Mouse (Mus musculus) CH12F3 (cell line): ENCODE results near the gene Lrrc45.
"Not testable (repeated sequence)": the region's sequence is repeated elsewhere in the genome, so short reads cannot be mapped to it uniquely, and the experiment has no call there.

Source experiments
- in situ Hi-C: fragments of 300-500 bp; cut with MboI; formaldehyde crosslinking; loops from 2 replicates; pipeline ENCODE4 v1.14.3; 2020; ENCODE audit warnings: low sequenced_read_pairs

Lrrc45 gene

DNA sequence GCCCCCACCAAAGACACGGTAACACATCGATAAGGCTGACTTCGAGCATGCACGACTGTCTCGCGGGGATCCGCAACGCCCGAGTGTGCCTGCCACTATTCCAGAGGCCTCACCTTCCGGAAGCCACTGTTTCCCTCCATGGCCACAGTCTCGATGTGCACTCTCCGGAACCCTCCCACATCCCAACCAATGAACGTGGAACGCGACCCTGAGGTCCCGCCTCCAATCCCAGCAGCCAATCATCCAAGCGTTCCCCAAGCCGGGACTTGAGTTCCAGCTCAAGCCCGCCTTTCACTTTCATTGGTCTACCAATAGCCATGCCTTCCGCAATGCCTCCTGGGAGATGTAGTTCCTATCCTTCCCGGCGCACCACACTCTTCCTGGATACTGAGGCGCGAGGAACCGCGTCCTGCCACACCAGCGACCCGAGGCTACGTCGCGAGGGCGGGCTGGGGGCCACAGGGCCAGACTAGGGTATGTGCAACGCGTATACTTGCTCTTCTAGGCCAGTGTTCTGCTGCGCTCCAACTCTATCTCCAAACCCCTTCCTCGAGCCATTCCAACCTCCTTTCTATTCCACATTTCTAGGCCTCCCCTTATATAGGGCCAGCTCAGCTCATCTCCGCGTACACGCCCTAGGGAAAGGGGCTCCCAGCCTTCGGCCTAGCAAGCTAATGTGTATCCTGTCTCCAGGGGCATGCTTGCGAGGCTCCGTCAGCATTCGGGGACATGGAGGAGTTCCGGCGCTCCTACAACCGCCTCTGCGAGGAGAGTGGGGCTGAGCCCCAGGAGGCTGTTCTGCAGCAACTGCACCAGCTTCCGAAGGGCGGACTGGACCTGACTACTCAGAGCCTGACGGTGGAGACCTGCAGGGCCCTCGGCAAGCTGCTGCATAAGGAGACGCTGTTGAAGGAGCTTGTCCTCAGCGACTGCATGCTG lies at the start of gene Lrrc45, which contains the start of gene Cenpx:
Gene Lrrc45, plus strand, starts transcription at position 346 of the 939 bp plus-strand sequence.
Gene Cenpx, minus strand, starts transcription at position 159 of the 939 bp plus-strand sequence.
- in situ Hi-C loops: no loop called here

DNA sequence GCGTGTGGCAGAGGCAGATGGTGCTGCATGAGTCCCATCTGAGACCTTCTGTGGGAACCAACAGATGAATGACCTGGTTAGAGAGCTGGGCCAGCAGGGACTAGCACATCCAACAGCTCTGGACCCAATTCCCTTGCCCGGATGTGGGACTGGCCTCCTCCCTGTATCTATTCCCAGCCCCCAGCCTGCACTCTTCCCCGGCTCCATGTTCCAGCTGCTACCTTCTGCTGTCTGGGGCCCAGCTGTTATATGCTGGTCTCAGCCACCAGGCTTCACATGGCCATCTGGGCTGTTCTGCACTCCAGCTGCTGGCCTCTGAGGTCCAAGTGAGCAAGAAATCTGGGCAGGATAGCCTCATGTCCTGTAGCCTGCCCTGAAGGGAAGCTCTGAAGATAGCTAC lies 48.3 kb upstream of the Lrrc45 start:
- in situ Hi-C loops: no loop called here

DNA sequence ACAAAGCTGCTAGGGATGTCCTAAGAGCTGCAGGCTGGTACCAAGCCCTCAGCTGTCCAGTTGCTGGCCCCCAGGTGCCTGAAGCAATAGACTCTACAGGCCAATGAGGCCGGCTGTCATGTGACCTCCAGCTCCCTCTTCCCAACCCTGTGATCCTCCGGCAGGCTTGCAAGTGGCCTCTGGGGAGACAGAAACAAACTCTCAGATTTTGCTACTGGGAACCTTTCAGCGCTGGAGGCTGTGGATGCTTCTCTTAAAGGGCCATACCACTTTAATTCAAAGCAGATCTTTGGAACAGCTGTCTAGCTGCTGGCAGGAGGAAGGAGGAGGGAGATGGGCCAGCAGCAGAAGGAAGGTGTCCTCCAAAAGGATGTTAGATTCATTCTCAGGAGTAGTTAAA lies 47.1 kb upstream of the Lrrc45 start:
- in situ Hi-C loops: no loop called here

DNA sequence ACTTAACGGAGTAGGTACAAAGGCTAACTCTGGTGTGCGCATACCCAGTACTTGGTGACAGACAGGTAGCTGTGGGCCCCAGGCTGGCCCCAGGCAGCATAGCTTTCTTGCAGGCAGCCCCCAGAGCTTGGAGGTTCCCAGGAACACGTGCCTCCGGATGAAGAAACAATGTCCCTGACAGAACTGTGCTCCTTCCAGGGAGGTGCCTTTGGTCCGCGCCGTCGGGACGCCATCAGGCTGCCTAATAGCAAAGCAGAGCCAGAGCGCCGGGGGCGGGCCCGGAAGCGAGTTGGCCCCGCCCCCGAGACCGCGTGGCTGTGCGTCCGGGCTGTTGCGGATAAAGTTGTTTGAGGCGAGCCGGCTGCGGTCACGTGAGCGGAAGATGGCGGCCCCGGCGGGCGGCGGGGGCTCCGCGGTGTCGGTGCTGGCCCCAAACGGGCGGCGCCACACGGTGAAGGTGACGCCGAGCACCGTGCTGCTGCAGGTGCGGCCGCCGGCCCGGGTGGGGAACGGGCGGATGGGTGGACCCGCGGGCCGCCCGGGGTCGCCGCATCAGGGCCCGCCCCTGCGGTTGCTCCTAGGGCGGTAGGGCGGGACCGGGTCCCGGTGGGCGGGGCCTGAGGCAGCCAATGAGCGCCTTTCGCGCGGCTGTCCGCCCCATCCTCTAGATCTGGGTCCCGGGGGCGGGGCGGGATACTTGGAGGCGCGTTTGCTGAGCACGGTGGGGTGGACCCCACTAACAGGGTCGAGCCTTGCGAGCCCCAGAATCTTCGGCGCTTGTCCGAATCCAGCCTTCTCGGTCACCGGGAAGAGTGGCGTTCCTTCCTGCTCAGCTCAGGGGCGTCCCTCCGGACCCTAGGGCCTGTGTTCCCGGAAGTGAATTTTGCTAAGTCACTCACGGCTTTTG lies 40.8 kb upstream of the Lrrc45 start, which contains the start of gene Aspscr1:
Gene Aspscr1, plus strand, starts transcription at position 287 of the 907 bp plus-strand sequence.
- in situ Hi-C loops: no loop called here

DNA sequence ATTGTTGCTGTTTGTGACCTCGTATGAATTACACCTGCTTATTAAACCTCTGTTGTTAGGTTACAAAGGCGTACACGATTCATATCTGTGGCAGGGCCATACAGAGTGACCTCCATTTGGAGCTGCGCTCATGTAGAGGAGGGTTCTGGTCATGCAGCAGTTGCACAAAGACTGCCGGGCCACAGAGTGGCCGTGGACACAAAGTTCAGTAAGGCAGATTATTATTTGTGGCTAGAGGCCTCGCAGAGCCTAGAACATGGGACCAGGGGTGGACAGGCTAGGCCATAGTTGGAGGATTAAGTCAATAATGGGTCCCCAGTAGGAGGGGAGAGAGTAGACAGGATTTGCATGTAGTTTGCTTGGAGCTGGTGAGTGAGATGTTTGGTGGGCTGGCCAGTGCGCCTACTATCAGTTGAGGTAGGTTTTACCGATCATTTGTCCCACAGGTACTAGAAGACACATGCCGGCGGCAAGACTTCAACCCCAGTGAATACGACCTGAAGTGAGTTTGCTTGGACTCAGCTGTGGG lies 40.1 kb upstream of the Lrrc45 start:
- in situ Hi-C loops: no loop called here

DNA sequence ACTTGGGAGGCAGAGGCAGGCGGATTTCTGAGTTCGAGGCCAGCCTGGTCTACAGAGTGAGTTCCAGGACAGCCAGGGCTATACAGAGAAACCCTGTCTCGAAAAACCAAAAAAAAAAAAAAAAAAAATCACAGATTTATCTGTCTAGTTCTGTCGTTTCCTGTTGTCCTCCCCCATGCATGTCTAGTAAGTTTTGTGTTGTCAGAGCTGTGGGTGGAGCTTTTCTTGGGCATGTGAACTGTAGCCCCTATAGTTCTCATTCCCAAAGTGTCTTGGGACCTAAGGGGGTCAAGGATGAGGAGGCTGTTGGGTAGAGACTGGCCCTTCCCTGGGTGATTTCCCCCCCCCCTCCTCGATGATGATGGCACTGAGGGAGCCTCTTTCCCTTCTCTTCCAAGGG lies 37.9 kb upstream of the Lrrc45 start:
- in situ Hi-C loops: not testable (repeated sequence)

DNA sequence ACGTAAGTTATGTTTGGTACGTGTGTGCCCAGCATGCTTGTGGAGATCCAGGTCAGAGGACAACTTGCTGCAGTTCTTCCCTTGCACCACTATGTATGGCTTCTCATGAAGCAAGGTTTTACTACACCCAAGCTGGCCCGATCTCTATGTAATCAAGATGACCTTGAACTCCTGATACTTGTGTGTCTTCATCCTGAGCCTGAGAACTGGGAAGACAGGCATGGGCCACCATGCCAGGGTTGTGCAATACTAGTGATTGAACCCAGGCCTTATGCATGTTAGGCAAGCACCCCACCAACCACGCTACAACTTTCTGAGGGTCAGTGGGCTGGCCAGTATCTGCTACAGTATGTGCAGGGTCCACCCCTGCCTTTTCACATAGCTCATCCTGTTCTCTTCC lies 36.8 kb upstream of the Lrrc45 start:
- in situ Hi-C loops: no loop called here

DNA sequence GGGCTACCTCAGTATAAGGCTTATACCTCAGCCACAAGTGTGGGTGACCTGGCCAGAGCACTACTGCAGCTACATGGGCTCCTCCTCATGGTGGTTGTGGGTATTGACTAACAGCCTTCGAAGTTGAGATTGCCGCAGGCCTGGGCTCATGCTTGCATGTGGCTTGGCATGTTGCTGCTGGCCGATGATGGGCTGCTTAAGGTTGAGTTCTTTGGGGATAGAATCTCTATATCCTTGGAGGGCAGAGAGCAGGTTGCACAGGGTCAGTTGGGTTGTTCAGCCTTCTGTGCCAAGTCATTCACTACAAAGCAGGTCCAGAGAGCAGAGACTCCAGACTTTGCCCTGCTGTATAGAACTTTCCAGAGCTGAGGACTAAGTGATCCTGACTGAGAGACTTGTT lies 33.8 kb upstream of the Lrrc45 start:
- in situ Hi-C loops: no loop called here

DNA sequence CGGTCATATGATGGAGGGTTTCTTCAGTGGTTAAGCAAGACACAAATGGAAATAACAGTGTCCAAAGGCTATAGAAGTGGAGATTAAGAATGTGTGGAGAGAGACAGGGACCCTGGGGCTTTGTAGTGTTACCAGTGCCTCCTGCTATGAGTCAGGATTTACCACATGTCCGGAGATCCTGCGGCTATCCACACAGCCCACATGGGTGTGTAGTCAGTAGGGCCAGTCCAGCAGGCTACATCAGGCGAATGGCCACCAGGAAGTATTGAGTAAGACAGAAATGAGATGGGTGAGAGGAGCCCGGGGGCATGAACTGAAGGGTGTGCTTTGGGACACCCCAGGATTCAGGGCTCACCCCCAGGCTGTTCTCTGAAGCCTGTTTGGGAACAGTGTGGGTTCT lies 31.0 kb upstream of the Lrrc45 start:
- in situ Hi-C loops: no loop called here

DNA sequence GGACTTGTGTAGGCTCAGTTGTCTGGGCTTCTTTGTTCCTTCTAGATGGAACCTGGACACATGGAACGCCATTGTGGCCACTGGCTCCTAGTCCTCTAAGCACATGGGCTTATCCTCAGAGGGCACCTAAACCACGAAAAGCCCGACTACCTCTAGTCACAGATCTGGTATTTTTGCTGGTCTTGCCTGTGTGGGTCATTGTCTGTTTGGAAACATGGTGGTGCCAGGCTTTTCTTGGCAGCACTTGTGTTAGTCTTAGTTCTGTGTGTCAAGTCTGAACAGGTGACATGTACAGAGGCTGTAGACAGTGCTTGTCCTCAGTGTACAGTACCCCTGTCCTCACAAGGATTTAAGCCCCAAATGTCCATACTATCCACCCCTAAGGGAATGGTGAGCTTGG lies 30.2 kb upstream of the Lrrc45 start:
- in situ Hi-C loops: no loop called here

DNA sequence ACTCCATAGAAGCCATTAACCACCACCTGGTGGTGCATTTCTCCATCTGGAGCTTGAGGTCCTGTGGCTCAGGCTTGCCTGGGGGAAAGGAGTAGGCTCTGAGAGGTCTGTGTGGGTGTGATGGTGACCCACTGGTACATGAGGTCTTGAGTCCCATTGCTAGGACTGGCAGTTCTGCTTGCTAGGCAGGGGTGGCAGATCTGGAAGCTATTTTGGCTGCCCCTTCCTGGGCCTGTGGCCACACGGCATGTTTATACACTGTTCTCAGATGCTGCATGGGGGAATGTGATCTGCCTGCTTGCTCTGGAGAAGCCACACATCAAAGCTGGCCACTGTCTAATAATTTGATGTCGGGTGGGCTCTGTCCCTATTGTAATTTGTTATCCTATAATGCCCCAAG lies 29.6 kb upstream of the Lrrc45 start:
- in situ Hi-C loops: no loop called here

DNA sequence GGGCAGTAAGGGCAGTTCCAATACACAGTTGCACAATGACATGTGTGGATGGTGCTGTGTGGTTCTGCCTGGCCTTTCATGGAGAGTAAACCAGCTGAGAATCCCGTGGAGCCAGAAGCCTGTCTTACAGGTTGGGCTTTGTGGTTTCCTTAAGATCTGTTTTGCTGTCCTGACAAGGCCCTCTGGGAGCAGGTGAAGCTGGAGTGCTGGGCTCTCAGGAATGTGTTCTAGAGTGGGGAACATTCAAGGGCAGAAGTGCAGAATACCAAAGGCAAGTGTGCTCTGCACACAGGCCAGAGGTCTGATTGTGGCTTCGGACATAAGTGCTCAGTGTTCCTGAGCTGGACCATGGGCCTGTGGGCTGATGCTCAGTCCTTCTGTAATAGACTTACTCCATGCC lies 29.1 kb upstream of the Lrrc45 start:
- in situ Hi-C loops: no loop called here

DNA sequence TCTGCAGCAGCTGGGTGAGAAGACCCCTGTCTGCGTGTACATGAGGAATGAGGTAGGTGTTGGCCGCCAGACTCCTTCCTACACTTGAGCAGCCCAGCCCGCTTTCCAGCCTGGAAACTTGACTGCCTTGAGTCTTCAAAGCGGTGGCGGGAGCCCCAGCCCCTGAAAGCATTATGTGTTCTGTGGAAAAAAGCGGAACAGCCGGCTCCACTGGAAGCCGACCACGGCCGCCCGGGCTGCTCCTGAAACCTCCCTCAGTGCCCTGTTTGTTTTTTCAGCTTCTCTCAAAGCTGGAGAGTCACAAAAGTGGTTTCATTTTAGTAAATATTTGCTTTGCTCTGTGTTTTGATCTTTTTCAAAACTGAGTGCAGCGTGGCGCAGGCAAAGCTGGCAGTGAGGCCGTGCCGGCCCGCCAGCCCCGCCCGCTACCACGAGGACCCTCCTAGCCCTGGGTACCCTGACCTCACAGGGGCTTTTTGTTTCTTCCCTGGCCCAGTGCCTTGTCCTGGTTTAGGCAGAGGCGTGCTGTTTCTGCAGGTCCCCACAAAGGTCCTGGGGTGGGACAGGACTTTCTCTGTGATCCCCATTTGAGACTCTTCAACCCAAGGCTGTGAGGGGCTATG lies 27.0 kb upstream of the Lrrc45 start:
- in situ Hi-C loops: no loop called here

DNA sequence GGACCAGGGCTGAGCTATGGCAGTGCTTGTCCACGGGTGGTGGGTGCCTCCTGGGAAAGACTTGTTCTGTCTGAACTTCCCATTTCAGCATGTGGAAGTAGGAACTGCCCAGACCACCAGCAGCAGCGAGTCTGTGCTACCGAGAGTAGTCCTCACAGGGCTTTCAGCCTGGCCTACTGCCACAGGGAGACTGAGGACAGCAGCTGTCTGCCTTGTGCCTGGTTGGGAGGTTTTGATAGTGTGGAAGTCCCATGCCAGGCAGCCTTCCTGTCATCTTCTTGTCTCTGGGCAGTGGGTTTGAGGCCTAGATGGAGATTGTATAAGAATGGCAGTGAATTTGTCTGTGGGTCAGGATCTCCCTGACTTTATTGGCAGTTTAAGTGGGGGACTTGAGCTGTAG lies 24.4 kb upstream of the Lrrc45 start:
- in situ Hi-C loops: no loop called here

DNA sequence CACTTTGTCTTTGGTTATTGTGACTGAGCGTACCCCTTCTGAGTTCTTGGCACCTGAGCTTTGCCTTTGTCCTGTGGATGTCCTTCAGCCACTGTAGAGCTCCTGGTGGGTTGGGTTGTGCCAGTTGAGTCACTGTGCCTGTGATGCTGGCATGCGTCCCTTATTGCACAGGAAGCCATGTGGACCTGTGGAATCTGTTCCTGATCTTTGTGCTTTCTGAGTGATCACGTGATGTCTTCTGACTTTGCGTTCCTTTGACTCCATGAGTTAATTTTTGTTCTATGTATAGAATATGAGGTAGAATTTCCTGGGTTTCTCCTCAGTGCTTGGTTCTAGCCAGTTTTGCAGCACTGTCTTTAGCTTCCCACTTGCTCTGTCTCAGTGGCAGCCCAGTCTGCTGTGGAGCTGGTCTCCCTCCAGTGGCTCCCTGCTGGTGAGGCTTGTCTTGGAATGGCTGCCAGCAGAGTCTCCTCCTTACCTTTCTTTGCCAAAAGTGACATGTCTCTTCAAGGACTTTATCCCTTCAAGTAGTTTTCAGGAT lies 21.2 kb upstream of the Lrrc45 start:
- in situ Hi-C loops: no loop called here

DNA sequence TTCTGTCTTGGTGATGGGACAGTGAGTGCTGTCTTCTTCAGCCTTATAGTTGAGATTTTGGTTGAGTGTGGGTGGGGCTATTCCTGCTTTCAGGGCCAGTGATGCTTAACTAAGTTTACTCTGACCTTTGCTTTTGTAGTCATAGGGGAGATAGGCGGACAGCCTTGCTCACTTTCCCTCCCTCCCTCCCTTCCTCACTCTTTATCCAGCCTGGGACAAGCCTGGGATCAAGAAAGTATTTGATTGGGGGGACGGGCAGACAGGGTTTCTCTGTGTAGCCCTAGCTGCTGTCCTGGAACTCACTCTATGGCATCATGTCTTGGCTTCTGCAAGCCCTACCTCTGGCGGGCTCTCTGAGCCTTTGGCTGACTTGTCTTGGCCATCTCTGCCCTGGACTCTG lies 20.3 kb upstream of the Lrrc45 start:
- in situ Hi-C loops: no loop called here

DNA sequence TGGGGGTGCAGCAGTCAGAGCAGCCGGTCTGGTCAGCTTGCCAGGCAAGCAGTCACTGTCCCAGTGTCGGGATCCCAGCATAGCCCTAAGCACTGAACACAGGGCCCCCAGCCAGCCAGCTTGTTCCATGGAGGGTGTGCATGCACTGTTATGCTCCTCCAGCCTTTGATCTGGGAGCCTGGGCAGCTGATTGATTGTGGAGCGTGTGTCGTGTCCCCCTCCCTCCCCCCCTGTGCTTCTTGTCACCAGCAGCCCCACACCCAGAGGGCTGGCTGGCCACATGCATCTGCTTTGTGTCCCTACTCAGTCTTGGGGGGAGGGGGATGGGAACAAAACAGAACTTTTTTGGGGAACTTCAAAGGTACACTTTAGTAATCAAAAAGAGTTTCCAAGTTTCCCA lies 18.5 kb upstream of the Lrrc45 start:
- in situ Hi-C loops: no loop called here

DNA sequence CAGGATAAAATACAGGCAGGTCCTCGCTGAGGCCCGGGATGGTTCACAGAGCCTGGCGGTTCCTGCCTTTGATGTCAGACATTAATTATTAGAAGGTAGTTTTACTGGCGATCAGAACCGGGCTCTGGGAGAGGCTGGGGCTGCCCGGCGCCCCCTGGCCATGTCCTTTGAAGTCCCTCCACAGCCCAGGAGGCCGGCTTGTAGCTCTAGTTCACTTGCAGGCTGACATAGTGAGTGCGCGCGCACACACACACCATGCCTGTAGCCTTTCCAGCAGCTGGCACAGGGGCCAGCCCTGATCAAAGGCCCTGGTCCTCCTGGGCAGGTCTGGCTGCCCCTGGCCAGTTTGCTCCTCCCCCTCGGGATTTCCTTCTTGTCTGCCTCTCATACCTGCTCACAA lies 18.1 kb upstream of the Lrrc45 start:
- in situ Hi-C loops: no loop called here

DNA sequence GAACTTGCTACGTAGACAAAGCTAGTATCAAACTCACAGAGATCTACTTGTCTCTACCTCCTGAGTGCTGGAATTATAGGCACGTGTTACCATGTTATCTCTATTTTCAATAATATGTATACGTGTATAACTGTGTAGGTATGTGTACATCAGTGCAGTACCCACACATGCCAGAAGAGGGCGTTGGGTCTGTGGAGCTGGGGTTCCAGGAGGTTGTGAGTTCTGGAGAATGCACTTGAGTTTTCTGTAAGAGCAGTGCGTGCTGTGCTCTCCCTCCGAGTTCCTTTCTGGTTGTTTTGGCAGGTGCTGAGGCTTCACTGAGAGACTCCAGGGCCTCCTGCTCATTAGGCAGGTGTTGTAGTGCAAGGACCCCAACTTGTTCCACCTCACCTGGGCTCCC lies 17.2 kb upstream of the Lrrc45 start:
- in situ Hi-C loops: no loop called here

DNA sequence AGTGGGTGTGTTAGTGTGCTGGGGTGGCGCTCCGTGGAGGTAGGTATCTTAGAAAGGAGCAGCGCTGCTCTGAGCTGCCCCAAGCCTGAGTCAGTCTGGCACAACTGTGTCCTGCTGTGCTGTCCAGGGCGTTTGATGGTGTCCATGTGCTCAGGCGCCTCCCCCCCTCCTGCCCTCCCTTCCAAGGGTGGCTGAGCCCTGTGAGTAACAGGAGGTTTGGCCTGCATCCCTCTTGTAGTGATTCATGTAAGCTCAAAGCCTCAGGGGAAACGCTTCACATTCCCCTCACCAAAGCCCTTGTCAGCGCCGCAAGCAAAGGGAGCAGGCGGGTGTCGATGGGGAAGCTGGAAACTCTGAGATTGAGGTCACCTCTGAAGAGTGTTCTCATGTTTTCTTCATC lies 16.0 kb upstream of the Lrrc45 start:
- in situ Hi-C loops: no loop called here
